Mouse (Mus musculus) lung, adult 2 months (tissue): ENCODE results near the gene Vac14.

Experiments
- CTCF ChIP-seq: fragments of 200-500 bp; IDR thresholded peaks from 2 replicates; pipeline ENCODE4 v1.5.1; 2011; ENCODE audit warnings: mild to moderate bottlenecking, low read length, control low read depth; ENCODE audit not compliant: insufficient read depth
- POLR2A ChIP-seq: fragments of 200-500 bp; IDR thresholded peaks from 2 replicates; pipeline ENCODE4 v1.6.1; 2011; ENCODE audit warnings: low read depth, mild to moderate bottlenecking, control low read depth, low read length, borderline replicate concordance; ENCODE audit errors: extremely low read depth

DNA sequence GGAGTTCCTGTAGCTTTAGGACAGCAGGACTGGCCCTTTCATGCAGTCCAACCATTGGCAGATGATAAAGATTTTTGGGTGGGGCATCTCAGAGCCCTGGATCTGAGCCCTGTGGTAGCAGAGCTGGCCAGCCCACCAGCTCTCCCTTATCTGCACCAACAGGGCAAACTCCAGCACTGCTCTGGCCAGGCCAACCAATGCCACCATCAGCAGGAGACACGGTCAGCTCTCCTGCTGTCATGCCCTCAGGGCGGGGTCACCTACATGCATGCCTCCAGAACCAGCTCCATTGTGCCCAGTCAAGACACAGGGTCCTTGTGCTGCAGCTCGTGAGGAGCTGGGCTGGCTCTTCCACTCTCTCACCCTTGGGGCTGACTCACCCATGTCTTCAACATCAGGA, 2.7 kb upstream of the Vac14 start:
- TF ChIP-seq CTCF (no peak), POLR2A (no peak)
